Mouse (Mus musculus): ENCODE data around the gene 2900026A02Rik. TPM values are rescaled to one million over a fixed set of nuclear protein-coding genes. Genes with fewer than 3 reads are reported as not detected.
A peak's percentile ranks its signal among the peaks of the same experiment; 100 is the strongest.

2900026A02Rik gene
- polyA plus RNA-seq, 1 experiment from 2014 or later: 1.9 TPM

DNA sequence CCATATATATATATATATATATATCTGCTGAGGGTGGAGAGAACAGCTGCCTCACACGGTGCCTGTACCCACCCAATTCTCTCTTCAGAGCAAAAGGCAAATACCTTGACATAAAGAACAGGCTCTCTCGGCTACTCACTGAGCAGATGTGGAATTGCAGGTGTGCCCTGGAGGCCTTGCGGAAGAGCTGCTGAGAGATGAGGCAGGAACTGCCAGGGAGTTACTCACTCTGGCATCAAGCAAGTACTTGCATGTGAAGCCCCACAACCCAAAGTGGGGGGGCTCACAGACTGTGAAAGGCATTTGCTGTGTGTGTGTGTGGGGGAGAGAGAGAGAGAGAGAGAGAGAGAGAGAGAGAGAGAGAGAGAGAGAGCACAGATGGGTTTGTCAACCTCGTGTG lies 92.6 kb downstream of the 2900026A02Rik start:
- WGBS (ENCODE audit: insufficient replicate concordance): 58% methylated on average over 4 of the region's 4 CpGs
- Histone ChIP-seq H3K27me3 (replicated peaks) (no peaks in the 10 kb centered on the region), H3K9ac (no peak overlapping the region), H3K4me1 (no peaks in the 10 kb centered on the region), H3K4me2 (no peak overlapping the region), H3K9me3 (replicated peaks) (no peaks in the 10 kb centered on the region), H3K27ac (no peak overlapping the region), H3K36me3 (no peaks in the 10 kb centered on the region), H3K4me3 (no peak overlapping the region)
- no peak for ATAC-seq

DNA sequence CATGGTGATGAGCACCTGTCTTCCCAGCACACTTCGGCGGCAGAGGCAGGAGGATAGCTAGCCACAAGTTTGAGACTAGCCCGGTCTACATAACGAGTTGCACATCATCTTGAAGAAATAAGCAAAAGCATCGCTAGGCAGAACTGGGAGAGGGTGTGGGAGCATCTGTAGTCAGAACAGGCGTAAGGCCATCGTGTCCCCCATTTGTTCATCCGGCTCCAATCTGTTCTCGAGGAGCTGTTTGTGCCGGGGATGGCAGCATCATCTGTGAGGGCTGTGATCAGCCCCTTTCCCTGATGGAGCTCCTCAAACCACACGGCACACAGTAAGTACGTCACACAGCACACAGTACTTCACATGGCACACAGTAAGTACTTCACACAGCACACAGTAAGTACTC lies 94.6 kb downstream of the 2900026A02Rik start:
- no peak for ATAC-seq
- Histone ChIP-seq H3K4me1 (peaks cover 18% of the 10 kb centered on the region), H3K27ac (no peak overlapping the region), H3K36me3 (no peaks in the 10 kb centered on the region), H3K27me3 (replicated peaks) (no peaks in the 10 kb centered on the region), H3K4me2 (no peak overlapping the region), H3K9me3 (replicated peaks) (no peaks in the 10 kb centered on the region), H3K4me3 (no peak overlapping the region), H3K9ac (no peak overlapping the region)
- WGBS (ENCODE audit: insufficient replicate concordance): 80% methylated on average over 12 of the region's 12 CpGs

DNA sequence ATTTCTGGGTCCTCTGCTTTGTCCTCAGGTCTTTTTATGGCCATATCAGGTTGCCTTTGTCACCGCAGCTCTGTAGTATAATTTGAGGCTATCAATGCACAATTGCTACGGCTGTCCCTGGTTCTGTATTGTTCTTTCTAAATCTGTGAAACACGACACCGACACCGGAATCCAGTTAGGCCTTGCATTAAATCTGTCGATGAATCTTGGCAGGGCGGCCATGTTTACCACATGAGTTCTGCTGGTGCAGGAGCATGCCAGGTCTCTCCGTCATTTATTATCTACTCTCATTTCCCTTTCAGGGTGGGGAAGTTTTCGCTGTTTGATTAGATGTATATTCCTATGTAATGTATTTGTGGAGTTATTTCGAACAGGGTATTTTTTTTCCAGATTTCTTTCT lies 97.3 kb downstream of the 2900026A02Rik start:
- Histone ChIP-seq H3K4me3 (no peak overlapping the region), H3K36me3 (no peaks in the 10 kb centered on the region), H3K27ac (no peak overlapping the region), H3K9me3 (replicated peaks) (no peaks in the 10 kb centered on the region), H3K9ac (no peak overlapping the region), H3K27me3 (replicated peaks) (no peaks in the 10 kb centered on the region), H3K4me1 (peaks cover 46% of the 10 kb centered on the region), H3K4me2 (no peak overlapping the region)
- WGBS (ENCODE audit: insufficient replicate concordance): 72% methylated on average over 10 of the region's 10 CpGs
- no peak for ATAC-seq

DNA sequence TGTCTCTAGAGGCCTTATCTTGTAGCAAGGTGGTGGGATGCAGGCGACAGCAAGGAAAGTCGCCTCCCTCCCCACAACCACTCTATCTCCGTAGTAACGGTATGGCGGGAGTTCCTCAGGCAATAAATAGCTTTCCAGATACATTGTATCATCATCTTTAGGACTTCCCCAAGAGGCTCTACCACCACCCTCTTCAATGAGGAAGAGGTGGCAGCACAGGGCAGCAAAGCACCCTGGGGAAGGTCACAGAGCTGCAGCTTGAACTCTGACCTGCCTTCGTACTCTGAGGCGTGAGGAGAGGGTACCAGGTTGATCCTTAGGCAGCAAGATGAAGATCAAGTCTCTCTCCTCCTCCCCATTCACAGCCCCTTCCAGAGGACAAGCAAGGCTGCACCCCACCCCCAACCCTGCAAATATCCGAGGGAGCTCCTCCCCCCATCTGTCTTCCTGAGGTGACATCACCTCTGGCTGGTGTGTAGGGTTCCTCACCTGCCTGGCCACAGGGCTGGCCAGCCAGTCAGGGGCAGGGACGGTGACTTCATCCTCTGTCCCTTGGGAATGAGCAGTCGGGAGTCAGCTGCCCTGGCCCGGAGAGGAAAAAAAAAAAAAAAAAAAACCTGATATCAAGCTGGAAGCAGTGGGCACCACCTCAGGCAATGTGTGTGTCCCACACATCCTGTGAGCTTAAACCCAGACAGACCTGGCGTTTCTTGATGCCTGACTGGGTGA lies 98.5 kb downstream of the 2900026A02Rik start:
- H3K9ac ChIP-seq: no peak overlapping the region
- ATAC-seq: 0 out of 2 replicates have a peak, but pooled peaks have one; percentile 10
- H3K36me3 ChIP-seq: no peaks in the 10 kb centered on the region
- H3K4me2 ChIP-seq: no peak overlapping the region
- no peak overlapping the region for H3K27ac ChIP-seq
- H3K27me3 ChIP-seq (replicated peaks): no peaks in the 10 kb centered on the region
- WGBS (ENCODE audit: insufficient replicate concordance): 19% methylated on average over 12 of the region's 12 CpGs
- H3K4me1 ChIP-seq: peaks cover 53% of the 10 kb centered on the region
- H3K4me3 ChIP-seq: no peak overlapping the region
- H3K9me3 ChIP-seq (replicated peaks): no peaks in the 10 kb centered on the region

DNA sequence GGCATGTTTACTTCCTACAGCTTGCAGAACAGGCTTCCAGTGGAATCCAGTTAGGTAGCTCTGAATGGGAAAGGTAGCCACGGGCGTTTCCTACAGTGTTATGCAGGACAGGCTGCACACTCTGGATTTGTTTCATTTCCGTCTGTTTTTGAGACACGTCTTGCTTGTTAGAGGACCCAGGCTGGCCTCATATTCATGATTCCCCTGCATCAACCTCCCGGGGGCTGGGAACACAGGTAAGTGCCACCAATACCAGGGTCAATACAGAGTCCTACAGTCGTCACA lies 99.5 kb downstream of the 2900026A02Rik start:
- no peaks in the 10 kb centered on the region for H3K9me3 ChIP-seq (replicated peaks)
- H3K4me1 ChIP-seq: peaks cover 53% of the 10 kb centered on the region
- WGBS (ENCODE audit: insufficient replicate concordance): 73% methylated on average over 6 of the region's 6 CpGs
- H3K27me3 ChIP-seq (replicated peaks): no peaks in the 10 kb centered on the region
- H3K9ac ChIP-seq: no peak overlapping the region
- no peaks in the 10 kb centered on the region for H3K36me3 ChIP-seq
- H3K4me3 ChIP-seq: no peak overlapping the region
- H3K27ac ChIP-seq: no peak overlapping the region
- ATAC-seq: no peak
- H3K4me2 ChIP-seq: no peak overlapping the region

GRCm38 (mm10) chr5:113120741-113121590 lies 100.1 kb downstream of the 2900026A02Rik start:
- Histone ChIP-seq H3K27ac (no peak overlapping the region), H3K9ac (no peak overlapping the region), H3K9me3 (replicated peaks) (no peaks in the 10 kb centered on the region), H3K4me1 (peaks cover 58% of the 10 kb centered on the region), H3K4me2 (peak overlapping the region; percentile 58), H3K4me3 (no peak overlapping the region), H3K36me3 (no peaks in the 10 kb centered on the region), H3K27me3 (replicated peaks) (no peaks in the 10 kb centered on the region)
- no peak for ATAC-seq
- 38% methylated on average over 15 of the region's 15 CpGs for WGBS (ENCODE audit: insufficient replicate concordance)

GRCm38 (mm10) chr5:113119861-113120465 lies 101.1 kb downstream of the 2900026A02Rik start:
- Histone ChIP-seq H3K4me2 (peak overlapping the region; percentile 58), H3K27me3 (replicated peaks) (no peaks in the 10 kb centered on the region), H3K9me3 (replicated peaks) (no peaks in the 10 kb centered on the region), H3K27ac (peak overlapping the region; percentile 64), H3K4me1 (peaks cover 68% of the 10 kb centered on the region), H3K9ac (peak overlapping the region; percentile 32), H3K36me3 (no peaks in the 10 kb centered on the region), H3K4me3 (peak overlapping the region; percentile 27)
- no peak for ATAC-seq
- WGBS (ENCODE audit: insufficient replicate concordance): 13% methylated on average over 13 of the region's 13 CpGs

GRCm38 (mm10) chr5:113119291-113119690 lies 101.7 kb downstream of the 2900026A02Rik start:
- H3K27me3 ChIP-seq (replicated peaks): no peaks in the 10 kb centered on the region
- H3K9me3 ChIP-seq (replicated peaks): no peaks in the 10 kb centered on the region
- no peaks in the 10 kb centered on the region for H3K36me3 ChIP-seq
- H3K4me1 ChIP-seq: peaks cover 74% of the 10 kb centered on the region
- H3K4me3 ChIP-seq: peak overlapping the region; percentile 27
- ATAC-seq: no peak
- H3K9ac ChIP-seq: peak overlapping the region; percentile 32
- 14% methylated on average over 9 of the region's 9 CpGs for WGBS (ENCODE audit: insufficient replicate concordance)
- H3K27ac ChIP-seq: peak overlapping the region; percentile 64
- H3K4me2 ChIP-seq: peak overlapping the region; percentile 58

- peak overlapping the region; percentile 64 for H3K27ac ChIP-seq
- peak overlapping the region; percentile 58 for H3K4me2 ChIP-seq
- peak overlapping the region; percentile 32 for H3K9ac ChIP-seq
- peaks cover 80% of the 10 kb centered on the region for H3K4me1 ChIP-seq
- H3K4me3 ChIP-seq: peak overlapping the region; percentile 27
- ATAC-seq: peak; percentile 66
- H3K36me3 ChIP-seq: no peaks in the 10 kb centered on the region
- no peaks in the 10 kb centered on the region for H3K9me3 ChIP-seq (replicated peaks)
- no peaks in the 10 kb centered on the region for H3K27me3 ChIP-seq (replicated peaks)
- 11% methylated on average over 6 of the region's 6 CpGs for WGBS (ENCODE audit: insufficient replicate concordance)
These were observed 102.3 kb downstream of the 2900026A02Rik start for GRCm38 (mm10) chr5:113118695-113119094.

DNA sequence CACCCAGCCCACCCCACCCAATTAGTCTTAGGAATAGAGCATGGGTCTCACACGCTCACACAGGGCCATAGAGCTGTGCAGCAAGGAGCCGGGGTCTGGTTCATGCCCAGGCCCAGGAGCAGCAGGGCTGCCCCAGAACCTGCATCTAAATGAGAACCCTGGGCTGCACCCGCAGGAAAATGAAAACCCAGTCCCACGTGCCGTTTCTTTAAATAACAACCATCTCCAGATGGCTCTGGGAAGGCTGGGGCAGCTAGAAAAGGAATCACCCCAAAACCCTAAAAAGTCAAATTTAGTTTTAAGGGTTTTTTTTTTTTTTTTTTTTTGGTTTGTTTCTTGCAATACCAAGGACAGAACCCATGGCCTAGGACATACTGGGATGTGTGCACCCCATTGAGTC lies 103.7 kb downstream of the 2900026A02Rik start:
- Histone ChIP-seq H3K36me3 (no peaks in the 10 kb centered on the region), H3K4me3 (no peak overlapping the region), H3K9me3 (replicated peaks) (no peaks in the 10 kb centered on the region), H3K9ac (no peak overlapping the region), H3K27ac (no peak overlapping the region), H3K4me1 (peaks cover 85% of the 10 kb centered on the region), H3K4me2 (no peak overlapping the region), H3K27me3 (replicated peaks) (no peaks in the 10 kb centered on the region)
- 83% methylated on average over 5 of the region's 5 CpGs for WGBS (ENCODE audit: insufficient replicate concordance)
- ATAC-seq: no peak

DNA sequence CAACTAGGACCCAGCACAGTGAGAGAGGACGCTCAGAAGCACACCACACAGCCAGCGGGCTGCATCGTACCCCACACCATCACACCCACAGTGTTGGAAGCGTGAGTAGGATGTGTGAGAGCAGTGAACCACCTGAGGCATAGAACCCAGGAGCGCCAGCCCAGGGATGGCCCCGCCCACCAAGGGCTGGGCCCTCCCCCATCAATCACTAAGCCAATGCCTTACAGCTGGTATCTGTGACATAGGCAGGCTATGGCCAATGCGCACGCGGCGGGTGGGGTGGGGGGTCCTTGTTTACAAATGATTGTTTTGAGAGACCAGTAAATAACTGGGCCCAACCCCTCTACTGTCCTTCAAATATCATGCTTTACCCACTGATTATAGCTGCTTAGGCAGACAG lies 105.1 kb downstream of the 2900026A02Rik start:
- H3K27me3 ChIP-seq (replicated peaks): no peaks in the 10 kb centered on the region
- H3K4me1 ChIP-seq: peaks cover 84% of the 10 kb centered on the region
- no peak overlapping the region for H3K4me3 ChIP-seq
- no peak overlapping the region for H3K4me2 ChIP-seq
- no peak for ATAC-seq
- H3K9me3 ChIP-seq (replicated peaks): no peaks in the 10 kb centered on the region
- H3K9ac ChIP-seq: no peak overlapping the region
- 0 out of 2 replicates have a peak overlapping the region, but pooled peaks have one; percentile 87 for H3K27ac ChIP-seq
- no peaks in the 10 kb centered on the region for H3K36me3 ChIP-seq
- WGBS (ENCODE audit: insufficient replicate concordance): 71% methylated on average over 10 of the region's 10 CpGs
